Mouse (Mus musculus) adrenal gland, postnatal 25 days (tissue): Measurements from ENCODE around the gene Igll1. TPM values are rescaled to one million over a fixed set of nuclear protein-coding genes. Genes with fewer than 3 reads are reported as not detected.
A peak's percentile ranks its signal among the peaks of the same experiment; 100 is the strongest.

Source experiments
- DNase-seq: peaks from one replicate; pipeline ENCODE4 v3.0.0; 2021; ENCODE audit warnings: mixed read lengths
- total RNA-seq: library from RNA; stranded (reverse); gene quantifications from 2 replicates; pipeline ENCODE4 v1.2.3, GENCODE M21; 2021

Igll1 gene
- total RNA-seq, 1 experiment from 2014 or later: not detected

GRCm38 (mm10) chr16:16854836-16855235, 8.9 kb downstream of the Igll1 start:
- DNase-seq: peak; percentile 61

DNA sequence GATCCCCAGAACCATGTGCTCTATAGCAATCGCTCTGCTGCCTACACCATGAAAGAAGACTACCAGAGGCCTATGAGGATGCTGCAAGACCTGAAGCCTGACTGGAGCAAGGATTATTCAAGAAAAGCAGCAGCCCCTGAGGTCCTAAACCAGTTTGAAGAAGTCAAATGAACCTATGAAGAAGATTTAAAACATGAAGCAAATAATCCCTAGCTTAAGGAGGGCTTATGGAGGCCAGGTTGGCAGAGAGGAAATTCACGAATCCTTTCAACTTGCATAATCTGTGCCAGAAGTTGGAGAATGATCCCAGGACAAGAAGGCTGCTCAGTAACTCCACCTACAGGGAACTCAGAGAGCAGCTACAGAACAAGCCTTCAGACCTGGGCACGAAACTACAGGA, 11.4 kb downstream of the Igll1 start:
- no peak for DNase-seq

GRCm38 (mm10) chr16:16849196-16849595, 14.6 kb downstream of the Igll1 start:
- no peak for DNase-seq

DNA sequence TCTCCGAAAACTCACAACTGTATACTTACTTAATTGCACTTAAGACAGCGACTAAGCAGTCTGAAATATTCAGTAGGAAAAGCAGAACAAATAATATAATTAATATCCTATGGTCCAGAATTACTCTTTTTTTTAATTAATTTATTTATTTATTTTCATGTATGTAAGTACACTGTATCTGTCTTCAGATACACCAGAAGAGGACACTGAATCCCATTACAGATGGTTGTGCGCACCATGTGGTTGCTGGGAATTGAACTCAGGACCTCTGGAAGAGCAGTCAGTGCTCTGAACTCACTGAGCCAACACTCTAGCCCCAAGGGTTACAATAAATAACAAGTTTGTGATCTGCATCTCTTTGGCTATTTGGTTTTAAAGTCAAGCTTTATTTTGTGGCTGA, 34.1 kb downstream of the Igll1 start:
- DNase-seq: no peak

DNA sequence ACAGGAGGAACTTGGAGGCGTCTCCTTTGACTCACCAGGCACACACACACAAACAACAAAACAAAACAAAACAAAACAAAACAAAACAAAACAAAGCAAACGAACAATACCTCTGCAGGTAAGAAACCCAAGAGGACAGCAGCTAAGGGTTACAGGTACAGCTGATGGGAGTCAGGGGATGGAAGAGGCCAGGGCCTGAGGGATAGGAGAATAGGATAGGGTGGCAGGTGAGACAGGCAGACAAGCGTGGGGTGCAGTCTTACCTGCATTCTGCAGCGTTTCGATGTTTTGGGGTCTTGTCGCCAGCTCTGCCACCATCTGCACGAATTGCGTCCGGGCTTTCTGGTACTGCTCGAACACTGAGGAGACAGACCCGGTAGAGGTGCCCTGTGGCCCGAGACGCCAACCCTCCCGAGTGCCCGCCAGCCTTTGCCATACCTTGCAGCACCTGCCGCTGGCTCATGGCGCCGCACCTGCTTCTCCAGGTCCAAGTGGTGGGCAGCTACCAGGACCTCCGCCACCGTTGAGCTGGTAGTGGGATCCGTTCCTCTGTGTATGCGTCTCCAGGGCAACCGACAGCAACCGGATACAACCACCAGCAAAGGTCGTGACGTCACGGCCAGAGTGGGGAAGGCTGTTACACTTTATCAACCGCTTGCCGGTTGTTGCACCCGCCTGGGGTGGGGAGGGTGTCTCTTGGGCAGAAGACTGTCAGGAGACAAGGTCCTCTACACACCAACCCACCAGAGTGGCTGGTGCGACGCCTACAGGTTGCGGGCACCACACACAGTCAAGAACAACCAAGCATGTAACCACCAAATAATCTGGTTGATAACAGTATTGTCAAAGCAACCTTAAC, 34.8 kb downstream of the Igll1 start, which contains the start of gene Spag6l:
Gene Spag6l (minus strand): TSS at position 700 of the 859 bp plus-strand sequence.
- peak; percentile 26 for DNase-seq

DNA sequence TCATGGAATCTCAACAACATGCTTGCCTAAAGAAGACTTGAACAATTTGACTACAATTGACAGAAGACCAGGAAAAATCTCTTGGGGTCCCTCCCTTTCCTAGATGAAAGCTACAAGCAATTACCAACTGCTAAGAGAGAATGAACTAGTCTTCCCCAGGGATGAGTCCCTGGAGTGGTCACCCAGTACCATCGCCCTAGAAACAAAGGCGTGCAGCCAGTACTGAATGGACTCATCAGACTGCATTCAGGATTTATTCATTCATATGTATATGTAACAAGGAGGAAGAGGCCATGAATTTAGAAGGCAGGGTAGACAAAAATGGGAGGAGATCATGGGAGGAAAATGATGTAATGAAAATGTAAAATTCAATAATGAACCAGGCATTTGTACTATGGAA, 37.6 kb downstream of the Igll1 start:
- DNase-seq: no peak

DNA sequence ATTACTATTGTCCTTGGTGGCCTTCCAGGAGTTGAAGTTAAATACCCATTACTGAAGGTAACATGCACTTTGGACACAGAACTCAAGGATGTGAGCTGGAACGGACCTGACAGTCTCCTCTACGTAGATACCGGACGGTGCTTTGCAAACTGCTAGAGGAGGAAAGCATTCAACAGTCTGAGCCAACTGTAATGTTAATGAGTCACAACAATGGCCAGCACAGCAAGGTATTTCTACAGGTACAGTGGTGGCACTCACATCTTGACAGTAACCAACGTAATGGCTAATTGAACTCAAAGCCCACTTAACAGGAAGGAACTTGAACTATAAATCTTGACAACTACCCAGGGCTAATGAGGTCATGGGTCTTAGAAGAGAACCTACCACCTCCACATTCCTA, 38.3 kb downstream of the Igll1 start:
- no peak for DNase-seq

Other genes starting within 250 kb of the Igll1 start
- gene Olfr19, start 187.6 kb downstream of the Igll1 start, total RNA-seq: not detected in 2 replicates
- gene Spag6l, start 34.5 kb downstream of the Igll1 start, total RNA-seq: 0.15 TPM in 1 of 2 replicates, not detected in the other
- gene Top3b, start 6.8 kb upstream of the Igll1 start, total RNA-seq: 74.9 and 75.2 TPM in 2 replicates
- 0.91 TPM in 1 of 2 replicates, not detected in the other for gene Vpreb1, start 6.9 kb upstream of the Igll1 start, total RNA-seq
- gene Ppm1f, start 32.5 kb upstream of the Igll1 start, total RNA-seq: 42.7 and 45.4 TPM in 2 replicates
- 209 and 252 TPM in 2 replicates for gene Mapk1, start 119.4 kb upstream of the Igll1 start, total RNA-seq
- gene Ypel1, start 205.7 kb upstream of the Igll1 start, total RNA-seq: 10.0 and 11.7 TPM in 2 replicates
- 101 and 118 TPM in 2 replicates for gene Ppil2, start 247.3 kb upstream of the Igll1 start, total RNA-seq